Mouse (Mus musculus) monocyte, adult 5-6 weeks (primary cell): ENCODE data around the gene Cntn5. TPM values are rescaled to one million over a fixed set of nuclear protein-coding genes. Genes with fewer than 3 reads are reported as not detected.

Experiments
- ATAC-seq: fragments of 153-309, 156-312 bp; replicated peaks from 2 replicates; pipeline ENCODE4 v1.8.0; 2017; ENCODE audit warnings: mild to moderate bottlenecking; ENCODE audit not compliant: low TSS enrichment, insufficient number of reproducible peaks, severe bottlenecking, poor library complexity, low FRiP score
- total RNA-seq: library from RNA; stranded (forward); fragments of 200-1000, 200-491, 200-594 nt; gene quantifications from 3 replicates; pipeline ENCODE4 v1.2.3, GENCODE M21; 2017

Gene Cntn5
- total RNA-seq, 1 experiment from 2014 or later = not detected

- no peak for ATAC-seq
Observed at GRCm38 (mm10) chr9:10492243-10492642, 412.3 kb downstream of the Cntn5 start.

GRCm38 (mm10) chr9:10471484-10472125, 433.0 kb downstream of the Cntn5 start:
- ATAC-seq = no peak

GRCm38 (mm10) chr9:10464758-10465157, 439.8 kb downstream of the Cntn5 start:
- ATAC-seq = no peak

- ATAC-seq = no peak
Observed at GRCm38 (mm10) chr9:10457900-10458299, 446.7 kb downstream of the Cntn5 start.

GRCm38 (mm10) chr9:10448987-10449563, 455.5 kb downstream of the Cntn5 start:
- no peak for ATAC-seq

- no peak for ATAC-seq
Observed at GRCm38 (mm10) chr9:10447220-10447837, 457.2 kb downstream of the Cntn5 start.

- ATAC-seq = no peak
Observed at GRCm38 (mm10) chr9:10412075-10412474, 492.5 kb downstream of the Cntn5 start.

GRCm38 (mm10) chr9:10400099-10400498, 504.5 kb downstream of the Cntn5 start:
- no peak for ATAC-seq

GRCm38 (mm10) chr9:10389863-10390262, 514.7 kb downstream of the Cntn5 start:
- no peak for ATAC-seq

- no peak for ATAC-seq
Observed at GRCm38 (mm10) chr9:10384455-10384854, 520.1 kb downstream of the Cntn5 start.

GRCm38 (mm10) chr9:10383140-10383539, 521.4 kb downstream of the Cntn5 start:
- ATAC-seq = no peak

GRCm38 (mm10) chr9:10381701-10382100, 522.9 kb downstream of the Cntn5 start:
- no peak for ATAC-seq

- ATAC-seq = no peak
Observed at GRCm38 (mm10) chr9:10376261-10376660, 528.3 kb downstream of the Cntn5 start.

GRCm38 (mm10) chr9:10368971-10369370, 535.6 kb downstream of the Cntn5 start:
- no peak for ATAC-seq

- ATAC-seq = no peak
Observed at GRCm38 (mm10) chr9:10368410-10368809, 536.2 kb downstream of the Cntn5 start.

GRCm38 (mm10) chr9:10366246-10366955, 538.2 kb downstream of the Cntn5 start:
- ATAC-seq = no peak; the same call in 1 of the 2 replicates

GRCm38 (mm10) chr9:10350909-10351655, 553.5 kb downstream of the Cntn5 start:
- ATAC-seq = no peak

- no peak for ATAC-seq
Observed at GRCm38 (mm10) chr9:10348741-10349140, 555.8 kb downstream of the Cntn5 start.

GRCm38 (mm10) chr9:10348222-10348621, 556.4 kb downstream of the Cntn5 start:
- ATAC-seq = no peak
